Mouse (Mus musculus) cerebellum, adult 11-12 months (tissue): ENCODE data around the gene Snrnp25.
"Not testable (repeated sequence)": the region's sequence is repeated elsewhere in the genome, so short reads cannot be mapped to it uniquely, and the experiment has no call there.

ENCODE experiments used
- DNase-seq: peaks from one replicate; pipeline ENCODE4 v3.0.0; 2022

Snrnp25 gene

GRCm38 (mm10) chr11:32195867-32196540, 9.2 kb upstream of the Snrnp25 start:
- DNase-seq = no peak

GRCm38 (mm10) chr11:32196727-32197126, 8.5 kb upstream of the Snrnp25 start:
- no peak for DNase-seq

- no peak for DNase-seq
Observed at GRCm38 (mm10) chr11:32197766-32198165, 7.4 kb upstream of the Snrnp25 start.

GRCm38 (mm10) chr11:32198256-32198955, 6.8 kb upstream of the Snrnp25 start:
- no peak for DNase-seq

- DNase-seq = no peak
Observed at GRCm38 (mm10) chr11:32199230-32199629, 6.0 kb upstream of the Snrnp25 start.

- DNase-seq = no peak
Observed at GRCm38 (mm10) chr11:32200075-32200601, 5.1 kb upstream of the Snrnp25 start, which contains the start of gene Il9r. TSS of gene Il9r (minus strand) at chr11:32200279.

GRCm38 (mm10) chr11:32200992-32201391, 4.2 kb upstream of the Snrnp25 start:
- not testable (repeated sequence) for DNase-seq

- DNase-seq = no peak
Observed at GRCm38 (mm10) chr11:32201922-32202685, 3.1 kb upstream of the Snrnp25 start.

- DNase-seq = no peak
Observed at GRCm38 (mm10) chr11:32210623-32211022, 5.4 kb downstream of the Snrnp25 start.

- DNase-seq = no peak
Observed at GRCm38 (mm10) chr11:32215372-32216162, 10.4 kb downstream of the Snrnp25 start.

- peak; percentile 72 for DNase-seq
Observed at GRCm38 (mm10) chr11:32216851-32217250, 11.6 kb downstream of the Snrnp25 start.

GRCm38 (mm10) chr11:32218501-32219050, 13.4 kb downstream of the Snrnp25 start:
- peak; percentile 32 for DNase-seq

- no peak for DNase-seq
Observed at GRCm38 (mm10) chr11:32219287-32219686, 14.1 kb downstream of the Snrnp25 start.

GRCm38 (mm10) chr11:32220607-32221224, 15.5 kb downstream of the Snrnp25 start:
- no peak for DNase-seq

- peak; percentile 59 for DNase-seq
Observed at GRCm38 (mm10) chr11:32221225-32221950, 16.2 kb downstream of the Snrnp25 start.

GRCm38 (mm10) chr11:32221951-32222409, 16.8 kb downstream of the Snrnp25 start, which contains the start of gene Rhbdf1:
TSS of gene Rhbdf1 (minus strand) at chr11:32222300.
- peak; percentile 50 for DNase-seq

- peak; percentile 44 for DNase-seq
Observed at GRCm38 (mm10) chr11:32222570-32223194, 17.5 kb downstream of the Snrnp25 start.

- DNase-seq = no peak
Observed at GRCm38 (mm10) chr11:32223297-32223967, 18.2 kb downstream of the Snrnp25 start.

GRCm38 (mm10) chr11:32224468-32225139, 19.4 kb downstream of the Snrnp25 start:
- peak; percentile 67 for DNase-seq
